Mouse (Mus musculus): ENCODE data around the gene Actr2. TPM values are rescaled to one million over a fixed set of nuclear protein-coding genes. Genes with fewer than 3 reads are reported as not detected.
A peak's percentile ranks its signal among the peaks of the same experiment; 100 is the strongest.

Actr2 gene
- polyA plus RNA-seq, 1 experiment: 353 TPM

GRCm38 (mm10) chr11:20132955-20133562 lies 20.3 kb upstream of the Actr2 start:
- Histone ChIP-seq H3K36me3 (ENCODE audit: control insufficient read depth, insufficient read depth, low read length, poor library complexity, severe bottlenecking) (no peaks in the 10 kb centered on the region), H3K9me3 (replicated peaks; ENCODE audit: control insufficient read depth, insufficient read depth, low read length, poor library complexity, severe bottlenecking) (peaks cover 15% of the 10 kb centered on the region), H3K9ac (ENCODE audit: low read depth, poor library complexity, severe bottlenecking) (no peak overlapping the region), H3K4me1 (ENCODE audit: control insufficient read depth, insufficient read depth, low read length) (no peaks in the 10 kb centered on the region), H3K27me3 (ENCODE audit: control insufficient read depth, insufficient read depth, low read length, poor library complexity, severe bottlenecking) (no peaks in the 10 kb centered on the region), H3K27ac (ENCODE audit: insufficient read depth, low read length) (0 out of 2 replicates have a peak overlapping the region, but pooled peaks have one; percentile 29), H3K4me3 (ENCODE audit: low read depth, low read length) (no peak overlapping the region)
- TF ChIP-seq CTCF (IDR thresholded peaks at IDR 0.05; ENCODE audit: low read depth, low read length) (peak; percentile 70), POLR2A (IDR thresholded peaks at IDR 0.05; ENCODE audit: insufficient read depth, low read length) (no peak)

- peaks cover 15% of the 10 kb centered on the region for H3K9me3 ChIP-seq (replicated peaks; ENCODE audit: control insufficient read depth, insufficient read depth, low read length, poor library complexity, severe bottlenecking)
- TF ChIP-seq EP300 (IDR thresholded peaks at IDR 0.05; ENCODE audit: insufficient read depth, low read depth, low read length) (0 out of 2 replicates have a peak, but pooled peaks have one; percentile 40), CTCF (IDR thresholded peaks at IDR 0.05; ENCODE audit: low read depth, low read length) (no peak), POLR2A (IDR thresholded peaks at IDR 0.05; ENCODE audit: insufficient read depth, low read length) (no peak)
- peaks cover 5% of the 10 kb centered on the region for H3K4me1 ChIP-seq (ENCODE audit: control insufficient read depth, insufficient read depth, low read length)
- H3K27ac ChIP-seq (ENCODE audit: insufficient read depth, low read length): peak overlapping the region; percentile 53
- no peak overlapping the region for H3K9ac ChIP-seq (ENCODE audit: low read depth, poor library complexity, severe bottlenecking)
- H3K4me3 ChIP-seq (ENCODE audit: low read depth, low read length): no peak overlapping the region
- H3K27me3 ChIP-seq (ENCODE audit: control insufficient read depth, insufficient read depth, low read length, poor library complexity, severe bottlenecking): no peaks in the 10 kb centered on the region
- H3K36me3 ChIP-seq (ENCODE audit: control insufficient read depth, insufficient read depth, low read length, poor library complexity, severe bottlenecking): no peaks in the 10 kb centered on the region
These were observed 14.2 kb upstream of the Actr2 start for GRCm38 (mm10) chr11:20126673-20127516.

- H3K9me3 ChIP-seq (replicated peaks; ENCODE audit: control insufficient read depth, insufficient read depth, low read length, poor library complexity, severe bottlenecking): peaks cover 15% of the 10 kb centered on the region
- no peaks in the 10 kb centered on the region for H3K36me3 ChIP-seq (ENCODE audit: control insufficient read depth, insufficient read depth, low read length, poor library complexity, severe bottlenecking)
- no peak overlapping the region for H3K9ac ChIP-seq (ENCODE audit: low read depth, poor library complexity, severe bottlenecking)
- peaks cover 5% of the 10 kb centered on the region for H3K4me1 ChIP-seq (ENCODE audit: control insufficient read depth, insufficient read depth, low read length)
- H3K27me3 ChIP-seq (ENCODE audit: control insufficient read depth, insufficient read depth, low read length, poor library complexity, severe bottlenecking): no peaks in the 10 kb centered on the region
- no peak overlapping the region for H3K27ac ChIP-seq (ENCODE audit: insufficient read depth, low read length)
- H3K4me3 ChIP-seq (ENCODE audit: low read depth, low read length): no peak overlapping the region
- TF ChIP-seq POLR2A (IDR thresholded peaks at IDR 0.05; ENCODE audit: insufficient read depth, low read length): no peak
- no peak for TF ChIP-seq EP300 (IDR thresholded peaks at IDR 0.05; ENCODE audit: insufficient read depth, low read depth, low read length)
- no peak for TF ChIP-seq CTCF (IDR thresholded peaks at IDR 0.05; ENCODE audit: low read depth, low read length)
These were observed 12.7 kb upstream of the Actr2 start for GRCm38 (mm10) chr11:20125423-20125822.

- no peak overlapping the region for H3K4me3 ChIP-seq (ENCODE audit: low read depth, low read length)
- no peaks in the 10 kb centered on the region for H3K36me3 ChIP-seq (ENCODE audit: control insufficient read depth, insufficient read depth, low read length, poor library complexity, severe bottlenecking)
- no peaks in the 10 kb centered on the region for H3K27me3 ChIP-seq (ENCODE audit: control insufficient read depth, insufficient read depth, low read length, poor library complexity, severe bottlenecking)
- TF ChIP-seq CTCF (IDR thresholded peaks at IDR 0.05; ENCODE audit: low read depth, low read length): no peak
- no peak for TF ChIP-seq POLR2A (IDR thresholded peaks at IDR 0.05; ENCODE audit: insufficient read depth, low read length)
- TF ChIP-seq EP300 (IDR thresholded peaks at IDR 0.05; ENCODE audit: insufficient read depth, low read depth, low read length): no peak
- no peak overlapping the region for H3K9ac ChIP-seq (ENCODE audit: low read depth, poor library complexity, severe bottlenecking)
- H3K9me3 ChIP-seq (replicated peaks; ENCODE audit: control insufficient read depth, insufficient read depth, low read length, poor library complexity, severe bottlenecking): no peaks in the 10 kb centered on the region
- H3K27ac ChIP-seq (ENCODE audit: insufficient read depth, low read length): peak overlapping the region; percentile 74
- H3K4me1 ChIP-seq (ENCODE audit: control insufficient read depth, insufficient read depth, low read length): no peaks in the 10 kb centered on the region
These were observed 4.0 kb upstream of the Actr2 start for GRCm38 (mm10) chr11:20116701-20117100.

GRCm38 (mm10) chr11:20116030-20116551 lies 3.4 kb upstream of the Actr2 start:
- H3K9me3 ChIP-seq (replicated peaks; ENCODE audit: control insufficient read depth, insufficient read depth, low read length, poor library complexity, severe bottlenecking): no peaks in the 10 kb centered on the region
- peak overlapping the region; percentile 74 for H3K27ac ChIP-seq (ENCODE audit: insufficient read depth, low read length)
- H3K9ac ChIP-seq (ENCODE audit: low read depth, poor library complexity, severe bottlenecking): no peak overlapping the region
- TF ChIP-seq EP300 (IDR thresholded peaks at IDR 0.05; ENCODE audit: insufficient read depth, low read depth, low read length): no peak
- no peak for TF ChIP-seq CTCF (IDR thresholded peaks at IDR 0.05; ENCODE audit: low read depth, low read length)
- TF ChIP-seq POLR2A (IDR thresholded peaks at IDR 0.05; ENCODE audit: insufficient read depth, low read length): no peak
- no peaks in the 10 kb centered on the region for H3K27me3 ChIP-seq (ENCODE audit: control insufficient read depth, insufficient read depth, low read length, poor library complexity, severe bottlenecking)
- no peak overlapping the region for H3K4me3 ChIP-seq (ENCODE audit: low read depth, low read length)
- H3K4me1 ChIP-seq (ENCODE audit: control insufficient read depth, insufficient read depth, low read length): no peaks in the 10 kb centered on the region
- peaks cover 2% of the 10 kb centered on the region; the same call in 1 of the 2 replicates for H3K36me3 ChIP-seq (ENCODE audit: control insufficient read depth, insufficient read depth, low read length, poor library complexity, severe bottlenecking)

All from ES-Bruce4 (cell line).